Mouse (Mus musculus): ENCODE data around the gene Emp1.
A peak's percentile ranks its signal among the peaks of the same experiment; 100 is the strongest.

DNA sequence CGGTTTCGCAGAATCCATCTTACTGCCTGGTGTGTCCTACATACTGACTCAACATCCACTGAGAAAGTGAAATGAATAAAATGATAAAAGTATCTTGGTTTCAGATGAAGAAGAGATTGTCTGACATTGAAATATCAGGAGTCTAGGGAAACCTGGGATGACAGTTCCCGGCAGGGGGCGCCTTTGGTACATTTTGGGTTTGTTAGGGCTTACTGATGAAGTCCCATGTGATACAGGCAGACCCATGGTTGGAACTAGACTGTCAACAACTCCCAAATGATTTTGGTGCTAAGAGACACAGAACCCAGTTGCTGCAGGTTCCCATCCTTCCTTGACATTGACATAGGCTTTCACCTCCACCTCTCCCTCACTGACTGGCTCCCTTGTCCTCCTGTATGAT is 34.7 kb downstream of the Emp1 start:
- TF ChIP-seq CTCF (IDR thresholded peaks at IDR 0.05) (peak; percentile 17; the same call in 1 of the 2 replicates), EP300 (IDR thresholded peaks at IDR 0.05) (no peak)
